Comparison of ENCODE assay signal across 1 mouse cellular context in the genomic region with DNA sequence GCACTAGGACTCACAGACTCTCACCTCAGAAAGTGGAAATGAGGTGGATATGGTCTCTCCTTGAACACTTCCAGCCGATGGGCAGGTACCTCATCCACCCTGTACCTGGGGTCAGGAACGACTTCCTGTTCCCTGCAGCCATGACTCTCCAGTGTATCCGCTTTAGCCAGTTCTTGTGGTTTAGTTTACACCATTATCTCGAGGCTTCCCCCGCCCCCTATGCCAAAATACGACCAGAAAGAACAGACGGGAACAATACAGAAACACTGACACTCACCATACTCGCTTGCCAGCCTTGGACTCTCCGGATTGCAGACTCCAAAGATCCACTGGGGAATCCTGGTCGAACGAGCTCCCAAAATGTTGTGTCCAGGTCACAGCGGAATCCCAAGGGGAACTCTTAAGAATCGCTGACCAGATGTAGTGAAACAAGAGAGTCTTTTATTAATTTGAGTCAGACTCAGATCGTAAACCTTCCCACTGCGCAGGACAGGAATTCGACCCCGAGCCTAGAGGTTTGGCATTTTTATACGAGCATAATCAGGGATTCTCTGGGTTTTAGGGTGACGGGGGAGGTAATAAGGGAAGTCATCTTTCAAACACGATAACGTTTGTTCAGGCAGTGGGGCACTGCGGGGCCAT.
TF ChIP-seq lines count a peak whose summit lies in the region.

No protein-coding gene starts in this region.

TF ChIP-seq in MEL, 35 proteins besides CTCF, POLR2A, EP300 and RAD21 (continued from another document):
- no peak for TF ChIP-seq ELF1 (IDR thresholded peaks at IDR 0.05; ENCODE audit: low read depth, low read length)
- peak; percentile 17; the same call in 1 of the 2 replicates for TF ChIP-seq GATA1 (IDR thresholded peaks at IDR 0.05; ENCODE audit: low read depth, low read length)
- TF ChIP-seq ZKSCAN1 (IDR thresholded peaks at IDR 0.05; ENCODE audit: low read depth, low read length): no peak
- TF ChIP-seq MAZ (IDR thresholded peaks at IDR 0.05; ENCODE audit: low read depth, low read length): no peak
- no peak for TF ChIP-seq USF1 (IDR thresholded peaks at IDR 0.05; ENCODE audit: low read depth, low read length)
- TF ChIP-seq RCOR1 (IDR thresholded peaks at IDR 0.05; ENCODE audit: low read depth, low read length): no peak
- no peak for TF ChIP-seq POLR2AphosphoS2 (IDR thresholded peaks at IDR 0.05; ENCODE audit: low read length)
- no peak for TF ChIP-seq JUND (IDR thresholded peaks at IDR 0.05; ENCODE audit: low read depth, low read length)
- TF ChIP-seq MYC (IDR thresholded peaks at IDR 0.05; ENCODE audit: low read depth, low read length): no peak
